Mouse (Mus musculus): ENCODE measurements around the gene Cracr2b. TPM values are rescaled to one million over a fixed set of nuclear protein-coding genes. Genes with fewer than 3 reads are reported as not detected.

Cracr2b gene
- polyA plus RNA-seq, 1 experiment from 2014 or later: 6.6 TPM

GRCm38 (mm10) chr7:141432186-141432611, 28.7 kb upstream of the Cracr2b start:
- Histone ChIP-seq H3K4me2 (ENCODE audit: low read length) (no peak overlapping the region), H3K4me1 (ENCODE audit: control insufficient read depth, insufficient read depth, low read length) (peaks cover 51% of the 10 kb centered on the region), H3K27ac (ENCODE audit: low read length) (no peak overlapping the region), H3K4me3 (ENCODE audit: low read depth, low read length) (no peak overlapping the region), H3K36me3 (ENCODE audit: control insufficient read depth, insufficient read depth, low read length) (peaks cover 32% of the 10 kb centered on the region), H3K9ac (ENCODE audit: low read depth, low read length) (no peak overlapping the region), H3K9me3 (replicated peaks; ENCODE audit: control insufficient read depth, low read length, poor library complexity, severe bottlenecking) (no peaks in the 10 kb centered on the region), H3K27me3 (ENCODE audit: control insufficient read depth, insufficient read depth, low read depth, low read length) (no peaks in the 10 kb centered on the region)
- ATAC-seq: no peak
- whole genome bisulfite sequencing: 91% methylated on average over 8 of the region's 8 CpGs

- Histone ChIP-seq H3K4me2 (ENCODE audit: low read length) (peak overlapping the region; percentile 69), H3K36me3 (ENCODE audit: control insufficient read depth, insufficient read depth, low read length) (peaks cover 27% of the 10 kb centered on the region), H3K4me1 (ENCODE audit: control insufficient read depth, insufficient read depth, low read length) (peaks cover 53% of the 10 kb centered on the region), H3K27me3 (ENCODE audit: control insufficient read depth, insufficient read depth, low read depth, low read length) (no peaks in the 10 kb centered on the region), H3K27ac (ENCODE audit: low read length) (no peak overlapping the region), H3K9ac (ENCODE audit: low read depth, low read length) (peak overlapping the region; percentile 89), H3K9me3 (replicated peaks; ENCODE audit: control insufficient read depth, low read length, poor library complexity, severe bottlenecking) (no peaks in the 10 kb centered on the region), H3K4me3 (ENCODE audit: low read depth, low read length) (no peak overlapping the region; the same call in 1 of the 2 replicates)
- ATAC-seq: no peak
- WGBS: 90% methylated on average over 6 of the region's 6 CpGs
These were observed 28.0 kb upstream of the Cracr2b start for GRCm38 (mm10) chr7:141432741-141433516.

GRCm38 (mm10) chr7:141433517-141434400, 27.1 kb upstream of the Cracr2b start:
- Histone ChIP-seq H3K27me3 (ENCODE audit: control insufficient read depth, insufficient read depth, low read depth, low read length) (no peaks in the 10 kb centered on the region), H3K4me3 (ENCODE audit: low read depth, low read length) (peak overlapping the region; percentile 65), H3K4me2 (ENCODE audit: low read length) (peak overlapping the region; percentile 69), H3K36me3 (ENCODE audit: control insufficient read depth, insufficient read depth, low read length) (peaks cover 27% of the 10 kb centered on the region), H3K9ac (ENCODE audit: low read depth, low read length) (peak overlapping the region; percentile 89), H3K9me3 (replicated peaks; ENCODE audit: control insufficient read depth, low read length, poor library complexity, severe bottlenecking) (no peaks in the 10 kb centered on the region), H3K4me1 (ENCODE audit: control insufficient read depth, insufficient read depth, low read length) (peaks cover 46% of the 10 kb centered on the region), H3K27ac (ENCODE audit: low read length) (peak overlapping the region; percentile 77)
- no peak for ATAC-seq
- 64% methylated on average over 15 of the region's 15 CpGs for WGBS

- 0 out of 2 replicates have a peak, but pooled peaks have one; percentile 8 for ATAC-seq
- Histone ChIP-seq H3K9ac (ENCODE audit: low read depth, low read length) (peak overlapping the region; percentile 89), H3K4me3 (ENCODE audit: low read depth, low read length) (peak overlapping the region; percentile 65), H3K27me3 (ENCODE audit: control insufficient read depth, insufficient read depth, low read depth, low read length) (no peaks in the 10 kb centered on the region), H3K36me3 (ENCODE audit: control insufficient read depth, insufficient read depth, low read length) (peaks cover 27% of the 10 kb centered on the region), H3K27ac (ENCODE audit: low read length) (peak overlapping the region; percentile 77), H3K4me1 (ENCODE audit: control insufficient read depth, insufficient read depth, low read length) (peaks cover 45% of the 10 kb centered on the region), H3K4me2 (ENCODE audit: low read length) (peak overlapping the region; percentile 69), H3K9me3 (replicated peaks; ENCODE audit: control insufficient read depth, low read length, poor library complexity, severe bottlenecking) (no peaks in the 10 kb centered on the region)
- 8% methylated on average over 8 of the region's 8 CpGs for WGBS
These were observed 26.4 kb upstream of the Cracr2b start for GRCm38 (mm10) chr7:141434464-141434863.

- Histone ChIP-seq H3K9me3 (replicated peaks; ENCODE audit: control insufficient read depth, low read length, poor library complexity, severe bottlenecking) (no peaks in the 10 kb centered on the region), H3K27me3 (ENCODE audit: control insufficient read depth, insufficient read depth, low read depth, low read length) (no peaks in the 10 kb centered on the region), H3K36me3 (ENCODE audit: control insufficient read depth, insufficient read depth, low read length) (peaks cover 24% of the 10 kb centered on the region), H3K9ac (ENCODE audit: low read depth, low read length) (peak overlapping the region; percentile 89), H3K4me1 (ENCODE audit: control insufficient read depth, insufficient read depth, low read length) (peaks cover 40% of the 10 kb centered on the region), H3K4me3 (ENCODE audit: low read depth, low read length) (peak overlapping the region; percentile 65), H3K27ac (ENCODE audit: low read length) (peak overlapping the region; percentile 77), H3K4me2 (ENCODE audit: low read length) (peak overlapping the region; percentile 69)
- ATAC-seq: peak; percentile 11
- 4% methylated on average over 17 of the region's 17 CpGs for WGBS
These were observed 25.6 kb upstream of the Cracr2b start for GRCm38 (mm10) chr7:141435129-141435855.

GRCm38 (mm10) chr7:141435856-141436522, 24.9 kb upstream of the Cracr2b start:
- no peak overlapping the region for H3K9ac ChIP-seq (ENCODE audit: low read depth, low read length)
- WGBS: 75% methylated on average over 9 of the region's 9 CpGs

GRCm38 (mm10) chr7:141436523-141436892, 24.4 kb upstream of the Cracr2b start:
- Histone ChIP-seq H3K27ac (ENCODE audit: low read length) (no peak overlapping the region; the same call in 1 of the 2 replicates), H3K4me3 (ENCODE audit: low read depth, low read length) (peak overlapping the region; percentile 59), H3K4me1 (ENCODE audit: control insufficient read depth, insufficient read depth, low read length) (peaks cover 40% of the 10 kb centered on the region), H3K9me3 (replicated peaks; ENCODE audit: control insufficient read depth, low read length, poor library complexity, severe bottlenecking) (no peaks in the 10 kb centered on the region), H3K9ac (ENCODE audit: low read depth, low read length) (peak overlapping the region; percentile 89), H3K4me2 (ENCODE audit: low read length) (peak overlapping the region; percentile 69), H3K27me3 (ENCODE audit: control insufficient read depth, insufficient read depth, low read depth, low read length) (no peaks in the 10 kb centered on the region), H3K36me3 (ENCODE audit: control insufficient read depth, insufficient read depth, low read length) (peaks cover 13% of the 10 kb centered on the region)
- ATAC-seq: no peak
- 37% methylated on average over 2 of the region's 2 CpGs for WGBS

More at GRCm38 (mm10) chr7:141435856-141436522, 24.9 kb upstream of the Cracr2b start:
- Histone ChIP-seq H3K9me3 (replicated peaks; ENCODE audit: control insufficient read depth, low read length, poor library complexity, severe bottlenecking) (no peaks in the 10 kb centered on the region), H3K36me3 (ENCODE audit: control insufficient read depth, insufficient read depth, low read length) (peaks cover 18% of the 10 kb centered on the region), H3K4me2 (ENCODE audit: low read length) (peak overlapping the region; percentile 69), H3K4me1 (ENCODE audit: control insufficient read depth, insufficient read depth, low read length) (peaks cover 40% of the 10 kb centered on the region), H3K4me3 (ENCODE audit: low read depth, low read length) (no peak overlapping the region), H3K27me3 (ENCODE audit: control insufficient read depth, insufficient read depth, low read depth, low read length) (no peaks in the 10 kb centered on the region), H3K27ac (ENCODE audit: low read length) (peak overlapping the region; percentile 77; the same call in 1 of the 2 replicates)
- no peak for ATAC-seq

All from midbrain, embryonic 16.5 days (tissue).